Mouse (Mus musculus) embryonic facial prominence, embryonic 14.5 days (tissue): ENCODE results near the gene Peli2. TPM values are rescaled to one million over a fixed set of nuclear protein-coding genes. Genes with fewer than 3 reads are reported as not detected.
A peak's percentile ranks its signal among the peaks of the same experiment; 100 is the strongest.

Experiments
- ATAC-seq: fragments of 200-750 bp; cut with Nextera tagmentation; 2 replicates; pipeline ENCODE4 v1.8.0; 2017; ENCODE audit warnings: low read depth, moderate number of reproducible peaks, moderate TSS enrichment
- DNase-seq: peaks from one replicate; pipeline ENCODE4 v3.0.0-alpha.2; 2015; ENCODE audit warnings: low spot score
- H3K27ac ChIP-seq: fragments of 300-500 bp; sonication (generic); replicated peaks from 2 replicates; pipeline ENCODE4 v1.5.1; 2014; ENCODE audit warnings: low read depth, mild to moderate bottlenecking, low read length, moderate library complexity
- H3K27me3 ChIP-seq: fragments of 300-500 bp; sonication (generic); replicated peaks from 2 replicates; pipeline ENCODE4 v1.6.1; 2014; ENCODE audit warnings: low read length; ENCODE audit not compliant: control insufficient read depth, insufficient read depth
- H3K36me3 ChIP-seq: fragments of 300-500 bp; sonication (generic); 2 replicates; pipeline ENCODE4 v1.6.1; 2014; ENCODE audit warnings: low read length, mixed read lengths; ENCODE audit not compliant: control insufficient read depth, insufficient read depth
- H3K4me1 ChIP-seq: fragments of 300-500 bp; sonication (generic); 2 replicates; pipeline ENCODE4 v1.6.1; 2014; ENCODE audit warnings: antibody characterized with exemption, low read length; ENCODE audit not compliant: control insufficient read depth, insufficient read depth
- H3K4me2 ChIP-seq: fragments of 300-500 bp; sonication (generic); 2 replicates; pipeline ENCODE4 v1.6.1; 2014; ENCODE audit warnings: low read depth, mild to moderate bottlenecking, low read length, moderate library complexity, mixed read lengths
- H3K4me3 ChIP-seq: fragments of 300-500 bp; sonication (generic); 2 replicates; pipeline ENCODE4 v1.5.1; 2014; ENCODE audit warnings: low read depth, mild to moderate bottlenecking, low read length
- H3K9ac ChIP-seq: fragments of 300-500 bp; sonication (generic); 2 replicates; pipeline ENCODE4 v1.6.1; 2014; ENCODE audit warnings: low read depth, mild to moderate bottlenecking, low read length, moderate library complexity, mixed read lengths
- H3K9me3 ChIP-seq: fragments of 300-500 bp; sonication (generic); 2 replicates; pipeline ENCODE4 v1.6.1; 2016; ENCODE audit warnings: low read length; ENCODE audit not compliant: control insufficient read depth
- WGBS: fragments of 180-500 bp; shearing (Covaris S2); extraction: QIAGEN DNeasy Blood & Tissue Kit; methylation state at CpG from one replicate; pipeline ENCODE4 v1.1.7; 2014; 5-methylcytosine and 5-hydroxymethylcytosine counted together
- polyA plus RNA-seq: library from polyadenylated mRNA; unstranded; fragments of >200 nt; fragmentation: Nextera tagmentation; extraction: Ambion mirVana; gene quantifications from 2 replicates; pipeline ENCODE4 v1.2.1, GENCODE M21; 2014

Peli2 gene
- polyA plus RNA-seq, 1 experiment from 2014 or later = 5.5 TPM

- peaks cover 11% of the 10 kb centered on the region for H3K27me3 ChIP-seq
- H3K4me1 ChIP-seq = peaks cover 47% of the 10 kb centered on the region
- no peak overlapping the region for H3K9ac ChIP-seq
- 33% methylated on average over 20 of the region's 20 CpGs for WGBS
- H3K36me3 ChIP-seq = no peaks in the 10 kb centered on the region
- DNase-seq (no peak), ATAC-seq (no peak)
- no peak overlapping the region for H3K27ac ChIP-seq
- H3K4me2 ChIP-seq = no peak overlapping the region
- H3K4me3 ChIP-seq = no peak overlapping the region
- H3K9me3 ChIP-seq = no peaks in the 10 kb centered on the region
These were observed 10.3 kb downstream of the Peli2 start for GRCm38 (mm10) chr14:48130761-48131575.

GRCm38 (mm10) chr14:48131576-48131922 is 10.9 kb downstream of the Peli2 start:
- no peak overlapping the region for H3K4me3 ChIP-seq
- no peak for DNase-seq
- WGBS = 50% methylated on average over 4 of the region's 4 CpGs
- no peaks in the 10 kb centered on the region for H3K36me3 ChIP-seq
- no peak overlapping the region for H3K9ac ChIP-seq
- peaks cover 11% of the 10 kb centered on the region for H3K27me3 ChIP-seq
- ATAC-seq = no peak
- H3K27ac ChIP-seq = no peak overlapping the region
- no peaks in the 10 kb centered on the region for H3K9me3 ChIP-seq
- H3K4me2 ChIP-seq = no peak overlapping the region
- H3K4me1 ChIP-seq = peaks cover 51% of the 10 kb centered on the region

- ATAC-seq = no peak
- Histone ChIP-seq H3K27ac (no peak overlapping the region), H3K9ac (no peak overlapping the region)
These were observed 11.6 kb downstream of the Peli2 start for GRCm38 (mm10) chr14:48132241-48132640.

GRCm38 (mm10) chr14:48132865-48133802 is 12.5 kb downstream of the Peli2 start:
- H3K27me3 ChIP-seq = peaks cover 11% of the 10 kb centered on the region
- H3K9ac ChIP-seq = peak overlapping the region; percentile 25; the same call in 1 of the 2 replicates
- no peak for DNase-seq
- no peak overlapping the region; the same call in 1 of the 2 replicates for H3K27ac ChIP-seq
- H3K4me3 ChIP-seq = peak overlapping the region; percentile 10; the same call in 1 of the 2 replicates
- H3K36me3 ChIP-seq = no peaks in the 10 kb centered on the region
- peaks cover 63% of the 10 kb centered on the region for H3K4me1 ChIP-seq
- 23% methylated on average over 21 of the region's 21 CpGs for WGBS
- no peak for ATAC-seq
- no peaks in the 10 kb centered on the region for H3K9me3 ChIP-seq
- H3K4me2 ChIP-seq = peak overlapping the region; percentile 40

More at GRCm38 (mm10) chr14:48132241-48132640, 11.6 kb downstream of the Peli2 start:
- 76% methylated on average over 3 of the region's 3 CpGs for WGBS
- peaks cover 11% of the 10 kb centered on the region for H3K27me3 ChIP-seq
- H3K9me3 ChIP-seq = no peaks in the 10 kb centered on the region
- H3K36me3 ChIP-seq = no peaks in the 10 kb centered on the region
- H3K4me1 ChIP-seq = peaks cover 58% of the 10 kb centered on the region
- DNase-seq = no peak
- no peak overlapping the region for H3K4me3 ChIP-seq
- H3K4me2 ChIP-seq = no peak overlapping the region

- peak overlapping the region; percentile 40 for H3K4me2 ChIP-seq
- H3K9ac ChIP-seq = 0 out of 2 replicates have a peak overlapping the region, but pooled peaks have one; percentile 21
- no peaks in the 10 kb centered on the region for H3K36me3 ChIP-seq
- H3K27me3 ChIP-seq = peaks cover 7% of the 10 kb centered on the region
- H3K27ac ChIP-seq = no peak overlapping the region; the same call in 1 of the 2 replicates
- H3K4me3 ChIP-seq = no peak overlapping the region
- ATAC-seq = no peak
- H3K4me1 ChIP-seq = peaks cover 70% of the 10 kb centered on the region
- 22% methylated on average over 7 of the region's 7 CpGs for WGBS
- peak; percentile 73 for DNase-seq
- H3K9me3 ChIP-seq = no peaks in the 10 kb centered on the region
These were observed 13.7 kb downstream of the Peli2 start for GRCm38 (mm10) chr14:48134344-48134743.

- H3K4me2 ChIP-seq = no peak overlapping the region
- DNase-seq (no peak), ATAC-seq (no peak)
- H3K36me3 ChIP-seq = no peaks in the 10 kb centered on the region
- H3K27ac ChIP-seq = no peak overlapping the region
- H3K9me3 ChIP-seq = no peaks in the 10 kb centered on the region
- H3K27me3 ChIP-seq = peaks cover 4% of the 10 kb centered on the region
- no peak overlapping the region for H3K4me3 ChIP-seq
- WGBS = 52% methylated on average over 11 of the region's 11 CpGs
- H3K4me1 ChIP-seq = peaks cover 65% of the 10 kb centered on the region
- no peak overlapping the region for H3K9ac ChIP-seq
These were observed 15.3 kb downstream of the Peli2 start for GRCm38 (mm10) chr14:48135816-48136345.

- peaks cover 4% of the 10 kb centered on the region for H3K27me3 ChIP-seq
- no peak overlapping the region for H3K27ac ChIP-seq
- H3K4me2 ChIP-seq = no peak overlapping the region
- no peak overlapping the region for H3K4me3 ChIP-seq
- DNase-seq = no peak
- H3K9me3 ChIP-seq = no peaks in the 10 kb centered on the region
- no peak for ATAC-seq
- H3K9ac ChIP-seq = no peak overlapping the region
- H3K36me3 ChIP-seq = no peaks in the 10 kb centered on the region
- H3K4me1 ChIP-seq = peaks cover 49% of the 10 kb centered on the region
- WGBS = 67% methylated on average over 8 of the region's 8 CpGs
These were observed 17.1 kb downstream of the Peli2 start for GRCm38 (mm10) chr14:48137731-48138130.

- WGBS = 29% methylated on average over 8 of the region's 8 CpGs
- peaks cover 4% of the 10 kb centered on the region for H3K27me3 ChIP-seq
- H3K4me1 ChIP-seq = peaks cover 48% of the 10 kb centered on the region
- DNase-seq = peak; percentile 65
- H3K4me2 ChIP-seq = no peak overlapping the region
- H3K9ac ChIP-seq = no peak overlapping the region
- ATAC-seq = peak; percentile 73
- no peaks in the 10 kb centered on the region for H3K36me3 ChIP-seq
- no peak overlapping the region for H3K4me3 ChIP-seq
- H3K27ac ChIP-seq = no peak overlapping the region
- no peaks in the 10 kb centered on the region for H3K9me3 ChIP-seq
These were observed 17.5 kb downstream of the Peli2 start for GRCm38 (mm10) chr14:48138138-48138537.
